Mouse (Mus musculus): Measurements from ENCODE around the gene Hsd17b11. TPM values are rescaled to one million over a fixed set of nuclear protein-coding genes. Genes with fewer than 3 reads are reported as not detected.
"Not testable (repeated sequence)": the region's sequence is repeated elsewhere in the genome, so short reads cannot be mapped to it uniquely, and the experiment has no call there.

Hsd17b11 gene
- polyA plus RNA-seq, 1 experiment from 2014 or later, result 5.7 TPM

GRCm38 (mm10) chr5:103992831-103993230, 28.9 kb downstream of the Hsd17b11 start:
- DNase-seq (ENCODE audit: low spot score), result no peak

GRCm38 (mm10) chr5:103980705-103981560, 40.8 kb downstream of the Hsd17b11 start:
- DNase-seq (ENCODE audit: low spot score), result no peak

- no peak for DNase-seq (ENCODE audit: low spot score)
Measured at GRCm38 (mm10) chr5:103977907-103978570, 43.7 kb downstream of the Hsd17b11 start.

GRCm38 (mm10) chr5:103977297-103977696, 44.4 kb downstream of the Hsd17b11 start, which contains the start of gene Hsd17b13:
Gene Hsd17b13, minus strand, starts transcription at chr5:103977410.
- DNase-seq (ENCODE audit: low spot score), result no peak

GRCm38 (mm10) chr5:103975736-103976135, 46.0 kb downstream of the Hsd17b11 start:
- no peak for DNase-seq (ENCODE audit: low spot score)

GRCm38 (mm10) chr5:103972801-103973200, 48.9 kb downstream of the Hsd17b11 start:
- no peak for DNase-seq (ENCODE audit: low spot score)

- DNase-seq (ENCODE audit: low spot score), result no peak
Measured at GRCm38 (mm10) chr5:103972379-103972778, 49.3 kb downstream of the Hsd17b11 start.

- DNase-seq (ENCODE audit: low spot score), result no peak
Measured at GRCm38 (mm10) chr5:103971051-103971450, 50.7 kb downstream of the Hsd17b11 start.

GRCm38 (mm10) chr5:103962935-103963429, 58.7 kb downstream of the Hsd17b11 start:
- no peak for DNase-seq (ENCODE audit: low spot score)

GRCm38 (mm10) chr5:103954638-103955037, 67.1 kb downstream of the Hsd17b11 start:
- no peak for DNase-seq (ENCODE audit: low spot score)

- DNase-seq (ENCODE audit: low spot score), result no peak
Measured at GRCm38 (mm10) chr5:103953135-103954083, 68.3 kb downstream of the Hsd17b11 start.

- not testable (repeated sequence) for DNase-seq (ENCODE audit: low spot score)
Measured at GRCm38 (mm10) chr5:103950138-103950537, 71.6 kb downstream of the Hsd17b11 start.

GRCm38 (mm10) chr5:103943183-103943582, 78.5 kb downstream of the Hsd17b11 start:
- DNase-seq (ENCODE audit: low spot score), result no peak

GRCm38 (mm10) chr5:103939856-103940255, 81.9 kb downstream of the Hsd17b11 start:
- DNase-seq (ENCODE audit: low spot score), result no peak

Small RNA genes lying within 50 kb of the gene (microRNA-seq; reads per million reads assigned to microRNA genes)
- gene Mir5619 (ENCODE audit: borderline number of aligned reads), result 1.2 reads per million

Other genes starting within 250 kb of the Hsd17b11 start
- 8.6 and 9.3 TPM in 2 replicates for gene Klhl8, start 110.7 kb downstream of the Hsd17b11 start, polyA plus RNA-seq (2015; fragmentation: Nextera tagmentation; extraction: Ambion mirVana)
- gene Hsd17b13, start 44.5 kb downstream of the Hsd17b11 start, polyA plus RNA-seq (2015; fragmentation: Nextera tagmentation; extraction: Ambion mirVana), result 0.12 TPM in 2 replicates
- gene Nudt9, start 24.4 kb upstream of the Hsd17b11 start, polyA plus RNA-seq (2015; fragmentation: Nextera tagmentation; extraction: Ambion mirVana), result 53.9 and 56.6 TPM in 2 replicates
- not detected in 2 replicates for gene Gm17660, start 55.7 kb upstream of the Hsd17b11 start, polyA plus RNA-seq (2015; fragmentation: Nextera tagmentation; extraction: Ambion mirVana)
- gene Sparcl1, start 91.8 kb upstream of the Hsd17b11 start, polyA plus RNA-seq (2015; fragmentation: Nextera tagmentation; extraction: Ambion mirVana), result 34.1 and 35.4 TPM in 2 replicates
- not detected in 2 replicates for gene Dspp, start 148.8 kb upstream of the Hsd17b11 start, polyA plus RNA-seq (2015; fragmentation: Nextera tagmentation; extraction: Ambion mirVana)
- 0.08 and 0.13 TPM in 2 replicates for gene Dmp1, start 180.7 kb upstream of the Hsd17b11 start, polyA plus RNA-seq (2015; fragmentation: Nextera tagmentation; extraction: Ambion mirVana)

All from thymus, postnatal 0 days (tissue).